Mouse (Mus musculus) spleen, postnatal 10 days (tissue): ENCODE measurements at regions not wholly inside any gene's neighbourhood (a gene's known extent, or its start where the extent isn't known, plus 50 kb on each side); places are given as distances from the start of the nearest gene placed in this dataset.

Experiments used
- DNase-seq, 2 experiments: peaks; one replicate each; pipeline ENCODE4 v3.0.0; 2021 to 2022; ENCODE audit warnings: low spot score in 2 of 2

DNA sequence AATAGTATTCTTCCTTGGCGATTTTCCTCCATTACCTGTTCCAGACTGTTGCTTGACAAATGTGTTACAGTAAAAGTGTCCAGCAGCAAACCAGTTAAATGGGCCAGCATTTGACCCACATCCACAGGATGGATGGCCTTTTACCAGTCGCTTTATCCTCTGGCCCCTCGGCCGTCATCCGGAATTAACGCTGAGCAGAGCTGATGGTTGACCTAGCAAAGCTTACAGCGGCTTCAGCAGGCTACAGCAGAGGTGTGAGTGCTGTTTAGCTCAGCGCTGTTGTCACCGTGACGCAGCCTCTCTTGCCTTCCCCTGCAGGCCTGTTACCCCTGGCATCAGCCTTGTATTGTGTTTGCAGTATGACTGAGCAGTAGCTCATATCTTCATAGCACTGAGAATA, 159.8 kb upstream of the Eif4g2 start:
- DNase-seq = no peak

GRCm38 (mm10) chr7:111241538-111241937, 158.7 kb upstream of the Eif4g2 start:
- peak in 1 of 2 experiments; percentile 31 for DNase-seq

DNA sequence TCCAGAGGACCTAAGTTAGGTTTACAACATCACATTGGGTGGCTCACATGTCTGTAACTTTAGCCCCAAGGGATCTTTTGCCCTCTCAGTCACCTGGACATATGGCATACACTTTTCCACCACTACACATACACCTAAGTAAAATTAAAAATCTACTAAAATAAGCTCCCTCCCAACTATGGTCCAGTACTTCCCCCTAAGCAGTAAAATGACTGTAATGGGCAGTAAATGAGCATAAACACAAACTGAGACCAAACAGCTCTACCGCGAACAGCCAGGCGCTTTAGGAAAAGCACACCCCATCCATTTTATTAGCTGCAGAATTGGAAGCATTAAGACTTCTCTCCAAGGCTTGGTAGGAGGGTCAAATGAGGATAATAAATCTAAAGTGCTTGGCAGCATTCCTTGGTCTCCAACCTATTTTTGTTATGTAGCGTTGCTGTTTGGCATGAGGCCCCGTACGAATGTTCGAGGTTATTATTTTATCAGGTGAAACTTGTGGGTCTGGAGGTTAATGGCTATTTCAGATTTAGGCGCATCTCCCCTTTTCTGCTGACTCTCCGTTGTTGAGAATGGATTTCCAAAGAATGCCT, 157.5 kb upstream of the Eif4g2 start:
- DNase-seq = no peak

- no peak for DNase-seq
Observed at GRCm38 (mm10) chr7:111237819-111238218, 155.0 kb upstream of the Eif4g2 start.

DNA sequence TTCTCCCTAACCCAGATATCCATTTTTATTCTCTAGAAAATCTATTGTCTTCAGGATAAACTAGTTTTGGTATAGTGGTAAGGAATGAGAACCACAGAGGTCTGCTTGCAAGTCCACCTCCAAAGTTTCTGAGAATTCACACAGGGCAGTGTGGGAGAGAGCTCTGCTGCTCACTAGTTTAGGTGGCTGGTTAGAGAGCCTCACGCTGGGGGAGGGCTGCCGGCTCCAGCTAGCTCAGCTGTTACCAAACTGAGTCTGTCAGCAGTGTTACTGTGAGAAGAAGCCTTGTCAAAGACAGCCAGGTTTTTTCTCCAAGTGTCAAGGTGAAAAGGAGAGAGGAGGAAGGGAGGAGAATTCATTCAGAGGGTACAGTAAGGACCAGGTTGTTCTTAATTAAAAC, 147.8 kb upstream of the Eif4g2 start:
- DNase-seq = no peak

- no peak for DNase-seq
Observed at GRCm38 (mm10) chr7:111227082-111227481, 144.3 kb upstream of the Eif4g2 start.

DNA sequence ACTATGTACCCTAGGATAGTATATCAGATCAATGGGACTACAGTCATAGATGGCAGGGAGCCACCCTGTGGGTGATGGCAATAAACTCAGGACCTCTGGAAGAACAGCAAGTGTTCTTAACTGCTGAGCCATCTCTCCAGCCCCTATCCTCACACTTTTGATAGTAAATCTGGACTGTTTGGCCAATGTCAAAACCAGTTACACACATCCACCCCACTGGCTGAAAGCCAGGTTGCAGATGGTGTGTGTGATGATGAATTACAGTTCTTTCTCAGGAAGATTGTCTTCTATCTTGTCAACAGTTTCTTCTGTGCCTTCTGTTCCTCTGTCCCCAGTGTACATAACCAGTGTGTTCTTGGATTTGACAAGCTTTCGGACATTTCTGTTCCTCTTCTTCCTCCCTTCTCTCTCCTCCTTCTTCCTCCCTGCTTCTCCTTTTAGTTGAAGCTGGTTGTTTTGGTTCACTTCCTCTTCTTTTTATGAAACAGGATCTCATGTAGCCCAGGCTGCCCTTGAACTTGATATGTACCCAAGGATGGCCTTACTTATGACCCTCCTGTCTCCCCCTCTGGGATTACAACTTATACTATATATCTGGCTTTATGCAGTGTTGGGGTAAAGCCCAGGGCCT, 143.3 kb upstream of the Eif4g2 start:
- DNase-seq = no peak

DNA sequence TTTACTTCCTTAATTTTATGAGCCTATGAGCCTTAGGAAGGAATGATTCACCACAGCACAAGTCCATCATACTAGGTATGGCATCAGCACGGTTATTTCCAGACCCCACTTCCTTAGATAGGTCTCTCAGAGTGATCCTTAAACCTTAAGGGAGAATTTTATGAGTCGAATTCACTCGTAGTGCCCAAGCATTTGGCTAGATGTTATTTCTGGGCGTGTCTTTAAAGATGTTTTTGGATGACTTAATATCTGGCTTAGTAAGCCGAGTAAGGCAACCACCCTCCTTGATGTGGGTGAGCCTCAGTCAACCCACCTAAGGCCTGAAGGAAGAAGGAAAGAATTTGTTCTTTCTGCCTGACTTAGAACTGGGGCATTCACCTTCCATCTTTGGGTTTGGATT, 132.8 kb upstream of the Eif4g2 start:
- DNase-seq = no peak

DNA sequence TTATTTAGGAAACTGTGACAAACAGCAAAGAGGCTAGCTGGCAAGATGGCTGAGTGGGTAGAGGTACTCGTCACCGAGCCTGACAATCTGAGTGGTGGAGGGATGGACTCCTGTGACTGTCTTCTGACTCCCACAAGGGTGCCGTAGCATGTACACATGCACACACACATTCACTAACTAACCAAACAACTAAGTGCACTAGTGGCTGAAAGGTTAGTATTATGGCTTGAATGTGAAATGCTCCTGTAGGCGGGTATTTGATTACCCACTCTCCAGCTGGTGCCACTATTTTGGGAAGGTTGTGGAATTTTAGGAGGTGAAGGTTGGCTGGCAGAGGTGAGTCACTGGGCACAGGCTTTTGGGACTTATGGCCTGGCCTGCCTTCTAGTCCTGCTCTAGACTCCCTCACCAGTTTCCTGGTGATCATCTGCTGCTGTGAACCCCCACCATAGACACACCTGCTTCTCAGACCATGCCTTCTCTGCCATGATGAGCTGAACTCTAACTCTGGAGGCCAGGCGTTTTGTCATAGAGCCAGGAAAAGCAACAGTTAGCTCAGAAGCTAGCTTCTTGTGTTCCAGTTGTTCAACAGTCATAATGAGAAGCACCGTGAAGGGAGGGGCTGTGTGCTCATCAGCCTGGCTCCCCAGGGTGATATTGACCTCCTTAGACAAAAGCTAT, 131.5 kb upstream of the Eif4g2 start:
- DNase-seq = no peak

DNA sequence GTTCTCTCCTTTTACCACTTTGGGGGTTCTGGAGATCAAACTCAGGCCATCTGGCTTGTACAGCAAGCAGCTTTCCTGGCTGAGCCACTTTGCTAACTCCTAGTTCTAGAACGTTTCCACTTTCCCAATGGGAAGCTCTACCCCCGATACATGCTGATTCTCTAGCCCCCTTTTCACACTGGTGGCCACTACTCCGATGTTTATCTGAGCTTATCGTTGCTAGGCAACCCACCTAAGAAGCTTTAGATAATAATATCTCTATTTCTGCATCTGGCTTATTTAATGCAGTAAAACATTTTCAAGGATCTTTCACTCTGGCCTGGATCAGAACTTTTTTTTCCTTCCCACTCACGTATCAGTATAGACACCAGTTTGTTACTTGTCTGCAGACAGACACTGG, 129.4 kb upstream of the Eif4g2 start:
- DNase-seq = no peak

DNA sequence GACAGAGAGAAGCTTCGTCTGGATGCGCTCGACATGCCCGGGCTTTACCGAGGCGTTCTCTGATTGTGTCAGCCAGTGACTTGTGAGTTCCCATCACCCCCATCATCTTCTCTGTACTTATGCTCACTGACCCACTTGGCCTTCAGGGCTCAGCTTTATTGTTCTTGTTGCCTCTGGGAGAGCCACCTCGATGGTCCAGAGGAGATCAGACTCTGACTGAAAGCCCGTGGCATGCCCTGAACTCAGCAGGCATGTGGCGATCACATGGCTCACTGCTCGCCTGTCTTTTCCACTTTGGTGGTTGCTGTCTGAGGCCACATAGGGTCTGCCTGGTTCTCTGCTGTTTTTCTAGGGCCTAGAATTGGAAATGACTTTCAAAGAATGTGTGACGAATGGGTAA, 128.8 kb upstream of the Eif4g2 start:
- no peak for DNase-seq

DNA sequence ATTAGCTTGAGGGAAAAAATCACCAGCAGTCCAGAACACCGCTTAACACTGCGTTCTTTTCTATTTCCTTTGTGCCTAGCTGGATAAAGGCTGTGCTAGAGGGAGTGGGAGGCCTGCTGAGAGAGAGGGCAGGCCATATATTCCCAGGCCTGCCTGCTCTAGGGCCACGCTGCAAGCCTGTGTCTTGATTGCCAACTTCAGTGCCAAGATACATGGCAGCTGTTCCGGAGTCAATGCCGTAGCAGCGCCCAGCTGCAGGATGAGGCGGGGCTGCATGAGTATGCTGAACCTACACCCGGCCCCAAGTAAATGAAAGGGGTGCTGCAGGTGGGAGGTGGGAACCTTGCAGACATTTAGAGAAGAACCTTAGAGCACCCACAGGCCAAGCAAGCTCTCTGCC, 127.5 kb upstream of the Eif4g2 start:
- no peak for DNase-seq

DNA sequence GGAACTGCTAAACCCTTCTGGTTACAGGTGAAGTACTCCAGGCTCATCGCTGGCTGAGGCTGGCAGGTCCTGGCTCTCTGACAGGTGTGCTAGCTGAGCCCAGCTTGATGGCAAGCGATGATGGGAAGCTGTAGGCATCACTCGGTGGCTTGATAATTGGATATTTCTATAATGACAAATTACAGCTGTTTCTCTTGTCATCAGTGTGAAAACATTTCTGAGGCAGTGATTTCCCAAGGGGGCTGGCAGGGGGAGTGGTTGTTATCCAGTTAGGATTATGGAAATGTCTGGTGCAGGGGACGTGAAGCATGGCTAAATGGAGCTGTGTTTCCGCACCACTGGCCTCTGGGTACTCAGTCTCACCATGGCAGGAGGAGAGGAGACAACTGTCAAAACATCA, 123.0 kb upstream of the Eif4g2 start:
- DNase-seq = no peak

GRCm38 (mm10) chr7:111198608-111199355, 116.0 kb upstream of the Eif4g2 start:
- no peak for DNase-seq

DNA sequence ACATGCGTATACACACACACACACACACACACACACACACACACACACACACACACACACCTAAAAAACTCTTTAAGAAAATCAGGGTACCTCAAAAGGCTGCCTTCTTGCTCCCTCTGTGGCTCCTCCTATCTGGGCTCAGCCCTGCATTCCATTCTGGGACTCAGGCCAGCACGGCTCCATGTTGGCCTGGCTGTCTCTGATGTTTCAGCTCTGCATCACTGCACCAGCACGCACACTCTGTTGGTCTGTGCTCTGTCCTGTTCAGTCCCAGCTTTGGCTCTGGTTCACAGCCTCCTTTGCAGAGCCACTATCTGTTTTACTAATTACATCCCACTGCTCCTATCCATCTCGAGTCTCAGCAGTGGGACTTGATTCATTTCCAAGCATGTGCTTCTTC, 108.8 kb upstream of the Eif4g2 start:
- DNase-seq = no peak

GRCm38 (mm10) chr7:111191216-111191615, 108.4 kb upstream of the Eif4g2 start:
- DNase-seq = no peak

DNA sequence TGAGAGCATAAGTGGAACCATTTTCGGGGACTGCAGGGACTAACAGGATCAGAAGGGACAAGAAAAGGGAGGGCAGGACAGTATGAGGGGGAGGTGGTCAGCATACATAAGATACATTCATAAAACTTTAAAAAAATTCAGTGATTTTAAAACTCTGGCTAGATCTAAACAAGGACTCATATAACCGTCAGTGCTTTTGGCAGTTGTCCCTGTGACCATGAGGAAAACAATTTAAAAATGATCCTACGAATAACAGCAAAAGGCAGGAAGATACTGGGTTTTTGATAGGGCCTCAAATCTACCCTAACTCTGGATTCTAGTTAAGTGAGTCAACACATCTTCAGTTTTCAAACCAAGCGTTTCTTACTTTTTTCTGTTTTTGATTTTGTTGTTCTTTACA, 106.9 kb upstream of the Eif4g2 start:
- no peak for DNase-seq

- DNase-seq = no peak
Observed at GRCm38 (mm10) chr7:111185954-111186353, 103.1 kb upstream of the Eif4g2 start.

DNA sequence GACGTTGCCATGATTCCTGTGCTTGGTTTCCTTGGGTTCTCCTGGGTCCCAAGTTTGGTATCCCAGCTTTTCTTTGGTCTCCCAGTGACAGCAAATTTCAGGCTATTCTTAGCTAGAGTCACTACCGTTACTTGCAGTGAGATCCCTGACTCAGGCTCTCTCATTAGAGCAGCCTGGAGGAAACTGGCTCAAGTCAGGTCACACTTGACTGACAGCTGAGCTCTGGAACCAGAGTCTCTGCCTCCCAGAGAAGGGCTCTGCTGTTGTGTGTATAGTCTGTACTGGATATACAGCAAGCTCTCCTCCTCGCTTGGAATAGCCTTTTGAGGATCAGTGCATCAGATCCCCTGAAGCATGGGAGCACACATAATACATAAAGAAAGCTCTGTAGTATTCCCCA, 100.7 kb upstream of the Eif4g2 start:
- DNase-seq = no peak

DNA sequence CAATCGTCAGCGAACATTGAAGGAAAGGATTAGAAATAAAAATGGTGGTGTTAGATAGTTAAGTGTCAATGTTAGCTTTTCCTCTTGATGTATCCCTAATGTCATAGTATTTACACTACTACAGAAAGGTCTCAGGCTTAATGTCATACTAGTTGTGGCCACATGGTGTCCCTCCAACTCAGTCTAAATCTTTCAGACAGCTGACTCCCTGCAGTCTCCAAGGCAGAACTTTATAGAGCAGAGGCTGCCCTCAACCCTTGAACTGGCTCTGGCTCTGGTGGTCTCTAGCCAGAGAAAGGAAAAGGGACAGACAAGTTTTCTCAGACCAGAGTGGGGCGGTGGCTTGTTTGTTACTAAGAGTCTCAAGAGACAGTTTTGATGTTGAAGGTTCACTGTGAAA, 99.5 kb upstream of the Eif4g2 start:
- DNase-seq = peak; percentile 28 to 61

DNA sequence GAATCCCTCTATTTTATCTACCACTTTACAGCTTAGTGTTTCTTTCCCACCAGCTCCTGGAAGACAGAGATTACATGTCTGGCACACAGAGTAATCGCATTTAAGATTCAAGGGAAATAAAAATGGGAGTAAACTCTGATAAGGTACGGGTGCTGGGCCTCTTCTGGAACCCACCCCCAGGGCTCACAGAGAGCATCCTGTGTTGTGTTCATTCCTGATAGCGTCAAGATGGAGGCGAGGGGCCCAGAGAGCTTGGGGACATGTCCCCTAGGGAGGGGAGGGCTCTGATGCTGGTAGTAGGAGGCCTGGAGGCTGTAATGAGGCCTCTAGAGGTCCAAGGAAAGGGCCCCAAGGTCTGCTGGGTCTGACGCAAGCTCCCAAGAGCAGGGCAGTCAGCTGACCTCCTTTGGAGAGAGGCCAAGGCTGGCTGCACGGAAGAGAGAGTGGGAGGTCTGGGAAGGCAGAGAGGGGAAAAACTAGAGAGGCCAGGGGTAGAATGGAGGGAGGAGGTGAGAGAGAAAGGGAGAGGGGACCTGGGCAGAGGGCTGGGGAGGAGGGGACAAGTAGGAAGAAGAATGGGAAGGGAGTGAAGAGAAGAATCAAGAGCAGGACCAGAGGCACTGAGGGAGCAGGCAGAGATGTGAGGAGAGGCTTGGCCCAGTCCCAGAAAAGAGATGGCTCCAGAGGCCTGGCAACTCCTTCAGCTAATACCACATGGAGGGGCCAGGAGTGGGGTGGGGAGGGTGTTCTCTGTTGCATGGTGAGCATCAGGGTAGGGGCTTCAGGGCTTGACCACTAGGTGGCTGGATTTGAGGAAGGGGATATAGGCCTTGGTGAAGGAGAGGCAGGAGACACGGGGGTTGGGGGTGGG, 96.8 kb upstream of the Eif4g2 start:
- peak; percentile 26 to 52 for DNase-seq
